Mouse (Mus musculus): ENCODE measurements around the gene Col19a1.

DNA sequence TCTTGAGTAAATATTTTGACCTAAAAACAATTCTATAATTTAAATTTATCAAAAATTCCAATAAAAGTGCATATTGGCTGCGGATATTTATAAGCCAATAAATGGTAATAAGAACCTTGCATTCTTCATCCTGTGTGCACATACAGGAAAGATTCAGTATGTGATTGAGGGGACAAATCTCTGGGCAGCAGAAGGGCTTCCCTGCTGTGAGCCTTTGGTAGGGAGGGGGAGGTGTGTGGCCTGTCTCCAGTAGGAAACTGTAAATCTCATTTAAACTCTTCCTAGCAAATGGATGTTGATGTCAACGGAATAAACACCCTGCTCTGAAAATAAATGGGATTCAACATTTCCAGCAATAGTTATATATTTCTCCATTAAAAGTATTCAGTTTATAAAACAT lies 23.2 kb downstream of the Col19a1 start:
- no peak for TF ChIP-seq POLR2A (IDR thresholded peaks at IDR 0.05; ENCODE audit: insufficient read depth, low read depth, low read length)
- TF ChIP-seq CTCF (IDR thresholded peaks at IDR 0.05; ENCODE audit: insufficient read depth, low read depth, low read length), result no peak
